Mouse (Mus musculus): Measurements from ENCODE around the gene Zfp704.
"Not testable (repeated sequence)": the region's sequence is repeated elsewhere in the genome, so short reads cannot be mapped to it uniquely, and the experiment has no call there.

Gene Zfp704

DNA sequence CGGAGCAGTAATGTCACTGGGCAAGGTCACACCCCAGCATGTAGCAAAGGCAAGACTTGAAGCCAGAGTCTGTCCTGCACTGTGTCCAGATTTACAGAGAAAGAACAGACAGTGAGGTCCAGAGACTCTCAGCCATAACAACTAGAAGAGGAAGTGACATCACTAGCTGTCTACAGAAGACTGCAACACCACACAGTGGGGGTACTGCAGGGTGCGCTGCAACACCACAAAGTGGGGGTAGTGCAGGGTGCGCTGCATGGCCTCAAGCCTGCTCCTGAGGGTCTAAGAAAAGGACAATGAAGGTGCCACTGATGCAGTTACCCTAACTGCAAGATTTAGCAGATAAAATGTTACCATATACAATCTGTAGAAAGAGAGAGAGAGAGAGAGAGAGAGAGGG, 11.8 kb downstream of the Zfp704 start:
- no peak for DNase-seq (ENCODE audit: low spot score in 2 of 2)

DNA sequence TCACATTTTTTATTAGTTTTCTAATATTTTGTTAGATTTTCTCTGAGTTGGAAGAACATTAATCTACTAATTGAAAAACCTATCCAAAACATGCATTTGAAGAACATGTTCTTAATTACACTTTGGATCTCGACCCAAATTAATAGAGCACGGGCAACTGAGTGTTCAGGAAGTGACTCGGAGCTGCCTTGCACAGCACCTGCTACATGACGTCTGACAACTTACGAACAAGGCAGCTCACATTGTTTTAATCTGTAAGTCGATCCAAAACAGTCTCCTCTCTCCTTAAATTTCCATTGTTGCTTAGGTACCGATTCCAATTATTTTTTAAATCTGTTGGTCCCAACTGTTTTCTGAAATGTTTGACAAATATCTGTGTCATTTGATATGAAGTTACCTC, 15.4 kb downstream of the Zfp704 start:
- no peak for DNase-seq (ENCODE audit: low spot score in 2 of 2)

DNA sequence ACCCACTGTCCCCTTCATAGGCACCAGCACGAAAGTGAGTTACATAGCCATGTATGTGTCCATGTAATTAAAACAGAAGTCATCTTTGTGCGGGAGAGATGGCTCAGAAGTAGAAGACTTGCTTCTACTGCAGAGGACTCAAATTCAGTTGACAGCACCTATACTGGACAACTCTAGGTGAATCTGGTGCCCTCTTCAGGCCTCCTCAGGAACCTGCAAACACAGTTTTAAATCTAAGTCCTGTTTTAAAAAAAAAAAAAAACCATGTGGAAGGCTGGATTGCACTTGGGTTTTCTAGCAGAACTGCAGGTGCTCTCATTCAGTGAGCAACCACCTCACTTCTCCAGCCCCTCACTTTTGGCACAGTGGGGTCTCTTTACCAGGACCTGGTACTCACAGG, 16.1 kb downstream of the Zfp704 start:
- no peak for DNase-seq (ENCODE audit: low spot score in 2 of 2)

DNA sequence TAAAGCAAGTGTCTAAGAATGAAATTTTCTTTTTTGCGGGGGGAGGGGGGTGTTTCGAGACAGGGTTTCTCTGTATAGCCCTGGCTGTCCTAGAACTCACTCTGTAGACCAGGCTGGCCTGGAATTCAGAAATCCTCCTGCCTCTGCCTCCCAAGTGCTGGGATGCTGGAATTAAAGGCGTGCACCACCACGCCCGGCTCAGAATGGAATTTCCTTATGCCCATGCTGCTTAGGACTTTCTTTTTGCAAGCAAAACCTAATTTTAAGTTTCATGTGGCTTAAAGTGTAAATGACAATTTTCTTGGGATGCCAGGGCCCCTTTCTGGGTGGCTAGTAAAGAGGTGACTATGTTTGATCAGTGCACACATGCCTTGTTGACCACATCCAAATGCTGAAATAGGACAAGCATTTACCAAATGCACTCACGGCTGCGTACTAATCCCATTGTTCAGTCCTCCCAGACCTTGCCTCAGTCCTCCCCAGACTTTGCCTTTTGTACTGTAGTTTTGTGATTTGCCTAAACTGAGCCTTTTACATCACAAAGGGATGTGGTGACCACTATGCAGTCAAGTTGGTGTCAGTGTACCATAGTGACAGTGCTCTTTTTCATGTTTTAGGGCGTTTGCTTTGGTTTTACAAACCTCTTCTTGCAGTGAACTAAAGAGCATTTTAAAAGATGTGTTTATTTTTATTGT, 18.3 kb downstream of the Zfp704 start:
- DNase-seq (ENCODE audit: low spot score in 2 of 2): no peak

DNA sequence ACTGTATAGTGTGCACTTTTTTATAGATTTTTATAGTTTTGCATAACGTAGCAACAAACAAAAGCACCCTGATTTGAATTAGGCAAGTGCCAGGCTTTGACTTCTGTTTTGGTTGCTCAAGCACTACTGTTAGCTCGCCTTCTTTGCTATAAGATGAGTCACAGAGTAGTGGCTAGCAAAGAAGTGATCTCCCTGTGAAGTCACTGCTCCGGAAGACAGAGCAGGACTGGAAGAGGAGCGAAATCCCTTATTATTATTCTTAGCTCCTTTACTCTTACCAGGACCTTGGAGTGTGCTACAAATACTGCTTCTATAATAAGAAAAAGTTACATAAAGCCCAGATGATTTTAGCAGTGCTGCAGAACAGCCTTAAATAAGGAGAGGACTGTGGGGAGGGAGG, 21.2 kb downstream of the Zfp704 start:
- no peak for DNase-seq (ENCODE audit: low spot score in 2 of 2)

DNA sequence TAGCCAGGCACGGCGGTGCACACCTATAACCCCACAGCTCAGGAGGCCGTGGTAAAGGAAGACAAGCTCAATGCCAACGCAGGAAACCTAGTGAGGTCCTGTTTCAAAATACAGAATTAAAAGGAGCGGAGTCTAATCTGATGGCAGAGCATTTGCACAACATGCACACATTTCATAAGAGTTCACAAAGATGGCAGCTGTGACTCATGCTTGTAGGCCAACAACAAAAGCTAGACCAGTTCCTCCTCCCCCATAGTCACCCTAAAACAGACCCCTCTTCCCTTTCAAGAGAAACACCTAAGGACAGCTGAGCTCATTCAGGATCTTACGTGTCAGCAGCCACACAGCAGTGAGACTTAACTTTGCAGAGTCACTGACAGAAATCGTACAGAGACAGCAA, 22.6 kb downstream of the Zfp704 start:
- DNase-seq (ENCODE audit: low spot score in 2 of 2): no peak

DNA sequence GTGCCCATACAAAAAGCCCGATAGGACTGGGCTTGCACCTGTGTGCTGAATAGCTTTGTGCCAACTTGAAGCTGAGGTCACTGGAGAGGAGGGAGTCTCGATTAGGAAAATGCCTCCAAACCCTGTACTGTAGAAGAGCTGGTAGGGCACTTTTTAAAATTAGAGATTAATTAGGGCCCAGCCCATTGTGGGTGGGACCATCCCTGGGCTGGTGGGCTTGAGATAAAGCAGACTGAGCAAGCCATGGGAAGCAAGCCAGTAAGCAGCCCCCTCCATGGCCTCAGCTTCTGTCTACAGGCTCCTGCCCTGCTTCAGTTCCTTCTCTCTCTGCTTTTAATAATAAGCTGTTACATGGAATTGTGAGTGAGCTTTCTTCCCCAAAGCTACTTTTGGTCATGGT, 26.4 kb downstream of the Zfp704 start:
- DNase-seq (ENCODE audit: low spot score in 2 of 2): no peak

DNA sequence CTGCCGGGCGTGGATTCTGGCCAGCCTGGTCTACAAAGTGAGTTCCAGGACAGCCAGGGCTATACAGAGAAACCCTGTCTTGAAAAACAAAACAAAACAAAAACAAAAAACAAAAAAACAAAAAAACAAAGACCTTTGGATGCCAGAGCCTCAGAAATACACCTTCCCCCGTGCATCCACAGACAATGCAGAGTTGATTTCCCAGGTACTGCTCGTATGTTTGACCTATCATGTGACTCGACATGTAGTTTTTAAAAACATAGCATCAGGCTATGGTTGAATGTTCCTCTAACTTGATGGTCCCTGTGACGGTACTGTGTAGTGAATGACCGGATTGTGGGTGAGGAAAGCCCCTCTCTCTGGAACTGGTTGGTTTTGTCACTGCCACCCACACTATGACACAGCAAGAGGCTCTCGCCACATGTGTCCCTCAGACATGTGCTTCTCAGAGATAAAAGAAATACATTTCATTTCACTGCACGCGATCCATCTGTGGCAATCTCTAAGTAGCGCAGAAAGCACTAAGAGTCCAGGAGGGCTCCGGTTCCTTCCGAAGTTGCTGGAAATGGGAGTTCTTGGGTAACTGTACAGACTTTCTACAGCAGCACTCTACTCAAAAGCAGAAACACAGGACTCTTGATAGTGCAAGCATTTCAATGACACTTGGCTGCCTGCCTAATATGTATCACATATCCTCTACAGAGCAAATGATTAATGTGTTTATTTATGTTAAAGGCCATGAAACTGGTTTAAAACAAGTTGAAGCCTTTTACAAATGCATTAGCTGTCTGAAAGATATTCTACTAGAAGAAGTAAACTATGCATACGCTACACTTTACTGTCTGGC, 28.7 kb downstream of the Zfp704 start:
- DNase-seq (ENCODE audit: low spot score in 2 of 2): no peak

DNA sequence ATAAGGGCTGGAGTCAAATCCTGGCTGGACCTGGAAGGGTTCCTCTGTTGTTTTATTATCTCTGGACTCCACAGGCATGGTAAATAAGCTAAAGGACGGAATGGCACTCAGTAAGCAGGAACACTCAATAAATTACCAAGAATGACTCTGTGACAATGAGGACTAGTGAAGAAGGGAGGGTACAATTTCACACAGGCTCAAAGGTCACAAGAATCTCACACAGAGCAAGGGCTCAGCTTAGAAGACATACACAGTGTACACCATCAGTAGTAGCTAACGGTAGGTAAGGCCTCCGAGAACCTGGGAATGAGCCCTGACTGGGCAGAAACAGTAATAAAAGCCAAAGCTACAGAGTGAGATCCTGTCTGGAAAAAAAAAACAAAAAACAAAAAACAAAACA, 29.8 kb downstream of the Zfp704 start:
- DNase-seq (ENCODE audit: low spot score in 2 of 2): no peak

DNA sequence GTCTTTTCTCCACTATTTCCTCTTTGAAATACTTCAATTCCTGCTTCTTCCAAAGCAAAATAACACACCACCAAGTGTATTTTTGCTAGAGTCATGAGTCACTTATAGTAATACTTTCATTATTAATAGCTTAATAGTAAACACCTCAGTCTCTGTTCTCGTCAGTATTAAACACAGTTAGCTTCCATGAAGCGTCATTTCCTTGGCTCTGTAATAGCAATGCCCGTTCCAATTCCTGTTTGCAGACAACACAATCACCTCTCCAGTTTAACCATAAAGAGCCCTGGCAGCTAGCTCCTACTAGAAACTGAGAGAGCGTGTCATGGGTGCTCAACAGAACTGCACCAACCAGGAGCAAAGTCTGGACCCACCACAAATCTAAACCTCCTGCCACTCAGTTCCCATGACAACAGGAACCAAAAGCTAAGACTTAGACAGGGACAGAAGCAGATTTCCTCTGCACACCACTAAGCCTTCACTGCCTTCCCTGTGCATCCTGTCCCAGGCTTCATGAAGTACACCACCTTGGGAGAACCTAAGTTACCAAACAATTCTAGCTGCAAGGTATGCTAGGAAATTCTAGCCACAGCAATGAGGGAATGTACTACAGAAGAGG, 30.7 kb downstream of the Zfp704 start:
- no peak for DNase-seq (ENCODE audit: low spot score in 2 of 2)

DNA sequence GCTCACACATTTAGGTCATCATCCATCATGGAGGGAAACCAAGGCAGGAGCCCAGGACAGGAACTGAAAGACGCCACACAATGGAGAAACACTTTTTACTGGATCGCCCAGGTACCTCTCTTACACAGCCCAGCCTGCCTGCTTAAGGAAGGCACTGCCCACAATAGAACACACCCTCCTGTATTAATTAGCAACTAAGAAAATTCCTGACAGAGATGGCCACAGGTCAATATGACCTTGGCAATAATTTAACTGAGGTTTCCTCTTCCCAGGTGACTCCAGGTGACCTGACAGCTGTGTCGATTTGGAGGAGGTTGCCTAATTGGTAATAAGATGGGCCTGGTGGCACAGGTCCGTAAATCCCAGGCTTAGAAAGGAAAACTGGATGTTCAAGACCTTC, 33.0 kb downstream of the Zfp704 start:
- DNase-seq (ENCODE audit: low spot score in 2 of 2): no peak

DNA sequence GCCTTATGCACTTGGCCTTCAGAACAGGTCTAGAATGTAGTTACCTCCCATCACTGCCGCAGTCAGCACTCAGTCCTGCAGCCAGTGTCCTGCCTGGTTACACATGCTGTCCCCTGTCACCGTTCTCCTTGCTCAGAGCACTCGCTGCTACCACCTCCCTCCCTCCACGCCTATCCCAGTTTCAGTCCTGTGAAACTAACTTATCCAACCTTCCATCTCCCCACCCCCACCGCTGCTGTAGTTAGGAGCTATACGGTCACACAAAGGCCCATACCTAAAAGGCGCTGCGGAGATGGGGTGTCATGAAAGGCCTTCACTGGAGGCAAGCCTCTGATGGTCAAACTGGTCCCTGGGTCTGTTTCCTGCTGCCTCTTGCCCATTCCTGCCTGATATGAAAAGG, 35.6 kb downstream of the Zfp704 start:
- DNase-seq (ENCODE audit: low spot score in 2 of 2): no peak

- DNase-seq (ENCODE audit: low spot score in 2 of 2): no peak
Observed at GRCm38 (mm10) chr3:9573581-9573980, 36.3 kb downstream of the Zfp704 start.

DNA sequence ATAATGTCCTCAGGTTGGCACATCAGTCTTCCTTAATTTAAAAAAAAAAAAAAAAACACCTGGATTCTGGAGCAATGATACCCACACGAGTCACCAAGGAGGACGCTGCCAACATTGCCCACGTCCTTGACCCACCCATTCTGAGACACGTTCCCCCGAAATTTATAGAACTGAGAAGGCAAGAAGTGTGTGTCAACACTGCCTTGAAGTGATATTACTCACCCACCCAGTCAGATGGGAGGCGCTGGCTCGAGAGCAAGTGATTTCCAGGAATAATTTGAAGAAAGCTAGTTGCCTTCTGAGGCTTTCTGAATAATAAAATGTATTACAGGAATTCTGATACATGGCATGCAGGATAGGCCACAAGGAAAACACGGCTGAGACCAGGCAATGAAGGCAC, 37.6 kb downstream of the Zfp704 start:
- no peak for DNase-seq (ENCODE audit: low spot score in 2 of 2)

DNA sequence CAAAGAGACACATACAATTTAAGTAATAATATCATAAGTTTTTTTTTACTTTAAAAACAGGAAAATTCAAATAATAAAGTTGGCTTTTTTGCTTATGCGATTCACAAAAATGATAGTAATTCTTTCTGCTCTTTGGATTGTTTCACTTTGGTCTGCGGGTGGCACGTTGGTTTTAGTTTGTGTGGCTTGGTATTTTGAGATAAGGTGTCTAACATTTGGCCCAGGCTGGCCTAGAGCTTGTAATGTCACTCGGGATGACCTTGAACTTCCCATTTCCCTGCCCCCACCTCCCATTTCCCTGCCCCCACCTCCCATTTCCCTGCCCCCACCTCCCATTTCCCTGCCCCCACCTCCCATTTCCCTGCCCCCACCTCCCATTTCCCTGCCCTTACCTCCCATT, 39.1 kb downstream of the Zfp704 start:
- DNase-seq (ENCODE audit: low spot score in 2 of 2): no peak

- not testable (repeated sequence) for DNase-seq (ENCODE audit: low spot score in 2 of 2)
Observed at GRCm38 (mm10) chr3:9569706-9570105, 40.2 kb downstream of the Zfp704 start.

GRCm38 (mm10) chr3:9568565-9569228, 41.2 kb downstream of the Zfp704 start:
- DNase-seq (ENCODE audit: low spot score in 2 of 2): no peak

- no peak for DNase-seq (ENCODE audit: low spot score in 2 of 2)
Observed at GRCm38 (mm10) chr3:9567948-9568347, 41.9 kb downstream of the Zfp704 start.

GRCm38 (mm10) chr3:9566831-9567230, 43.1 kb downstream of the Zfp704 start:
- no peak for DNase-seq (ENCODE audit: low spot score in 2 of 2)

DNA sequence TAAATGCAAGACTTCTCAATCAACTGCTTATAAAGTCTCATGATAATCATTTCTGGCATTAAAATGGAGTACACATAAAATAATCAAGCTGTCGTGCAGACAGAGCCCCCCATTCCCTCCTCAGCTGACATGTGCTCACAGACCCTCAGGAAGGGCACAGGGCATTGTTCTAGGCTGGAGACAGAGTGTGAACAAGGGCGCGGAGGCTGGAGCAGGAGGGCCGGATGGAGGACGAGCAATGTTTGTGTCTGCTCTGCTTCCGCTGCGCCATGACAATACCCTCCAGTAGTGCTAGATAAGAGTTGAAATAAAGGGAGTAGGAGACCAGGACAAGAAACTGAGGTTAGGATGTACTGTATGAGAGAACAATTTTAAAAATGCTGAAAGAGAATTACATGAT, 46.3 kb downstream of the Zfp704 start:
- DNase-seq (ENCODE audit: low spot score in 2 of 2): no peak

DNA sequence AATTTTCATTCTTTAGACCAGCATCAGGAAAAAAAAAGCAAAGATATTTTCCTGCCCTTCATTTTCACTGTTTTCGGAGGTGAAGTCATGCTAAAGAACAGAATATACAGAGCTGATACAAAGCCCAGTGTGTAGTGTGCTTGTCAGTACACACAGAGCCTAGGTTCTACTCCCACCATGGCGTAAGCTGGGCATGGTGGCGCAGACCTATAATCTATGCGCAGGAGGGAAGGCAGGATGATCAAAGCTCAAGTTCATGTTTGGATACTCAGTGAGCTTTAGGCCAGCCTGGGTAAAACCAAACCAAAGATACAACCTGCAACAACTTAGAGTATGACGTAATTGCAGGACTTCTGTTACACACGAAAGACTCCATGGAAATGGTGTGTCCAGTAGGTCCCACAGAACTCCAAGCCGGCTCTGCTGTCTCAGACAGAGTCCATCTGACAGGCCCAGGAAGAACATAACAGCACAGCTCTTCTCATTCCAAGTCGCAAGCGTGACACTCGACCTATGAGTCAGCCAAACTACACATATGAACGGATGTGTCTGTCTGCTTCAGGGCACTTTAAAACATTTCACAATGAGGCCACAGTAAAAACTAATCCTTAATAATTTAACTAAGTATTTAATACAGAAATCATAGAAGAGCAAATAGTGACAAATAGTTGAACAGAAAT, 47.1 kb downstream of the Zfp704 start:
- no peak for DNase-seq (ENCODE audit: low spot score in 2 of 2)

Data from frontal cortex, postnatal 14 days (tissue).